Mouse (Mus musculus) forebrain, embryonic 13.5 days (tissue): Measurements from ENCODE around the gene Kbtbd12. TPM values are rescaled to one million over a fixed set of nuclear protein-coding genes. Genes with fewer than 3 reads are reported as not detected.
A peak's percentile ranks its signal among the peaks of the same experiment; 100 is the strongest.

Experiments used
- ATAC-seq: fragments of 200-750 bp; cut with Nextera tagmentation; 2 replicates; pipeline ENCODE4 v1.8.0; 2017
- H3K27ac ChIP-seq: fragments of 300-500 bp; sonication (generic); 2 replicates; pipeline ENCODE4 v1.5.1; 2015; ENCODE audit warnings: inconsistent platforms, mild to moderate bottlenecking, moderate library complexity
- H3K27me3 ChIP-seq: fragments of 300-500 bp; sonication (generic); 2 replicates; pipeline ENCODE4 v1.6.1; 2015; ENCODE audit warnings: mild to moderate bottlenecking, inconsistent platforms
- H3K36me3 ChIP-seq: fragments of 300-500 bp; sonication (generic); 2 replicates; pipeline ENCODE4 v1.6.1; 2015; ENCODE audit warnings: mild to moderate bottlenecking, inconsistent platforms; ENCODE audit not compliant: poor library complexity, severe bottlenecking
- H3K4me1 ChIP-seq: fragments of 300-500 bp; sonication (generic); 2 replicates; pipeline ENCODE4 v1.6.1; 2015; ENCODE audit warnings: inconsistent platforms
- H3K4me2 ChIP-seq: fragments of 300-500 bp; sonication (generic); 2 replicates; pipeline ENCODE4 v1.6.1; 2015; ENCODE audit warnings: inconsistent platforms, mild to moderate bottlenecking, moderate library complexity
- H3K4me3 ChIP-seq: fragments of 300-500 bp; sonication (generic); 2 replicates; pipeline ENCODE4 v1.5.1; 2015; ENCODE audit warnings: mild to moderate bottlenecking, inconsistent platforms
- H3K9ac ChIP-seq: fragments of 300-500 bp; sonication (generic); 2 replicates; pipeline ENCODE4 v1.6.1; 2015; ENCODE audit warnings: mild to moderate bottlenecking, inconsistent platforms
- H3K9me3 ChIP-seq: fragments of 300-500 bp; sonication (generic); replicated peaks from 2 replicates; pipeline ENCODE4 v1.6.1; 2016; ENCODE audit warnings: inconsistent platforms
- WGBS: fragments of 180-500 bp; shearing (Covaris S2); methylation state at CpG from one replicate; pipeline ENCODE4 v1.1.7; 2015; 5-methylcytosine and 5-hydroxymethylcytosine counted together
- polyA plus RNA-seq: library from polyadenylated mRNA; unstranded; fragments of >200 nt; fragmentation: Nextera tagmentation; extraction: Ambion mirVana; gene quantifications from 2 replicates; pipeline ENCODE4 v1.2.1, GENCODE M21; 2015

Gene Kbtbd12
- polyA plus RNA-seq, 1 experiment from 2014 or later: not detected

- Histone ChIP-seq H3K4me1 (peaks cover 18% of the 10 kb centered on the region), H3K4me2 (no peak overlapping the region), H3K4me3 (no peak overlapping the region), H3K9me3 (no peaks in the 10 kb centered on the region), H3K36me3 (no peaks in the 10 kb centered on the region), H3K9ac (no peak overlapping the region), H3K27me3 (no peaks in the 10 kb centered on the region), H3K27ac (no peak overlapping the region)
- 87% methylated on average over 4 of the region's 4 CpGs for whole genome bisulfite sequencing
- no peak for ATAC-seq
Observed at GRCm38 (mm10) chr6:88621816-88622481, 15.8 kb downstream of the Kbtbd12 start.

GRCm38 (mm10) chr6:88619542-88619941 is 18.2 kb downstream of the Kbtbd12 start:
- ATAC-seq: no peak

DNA sequence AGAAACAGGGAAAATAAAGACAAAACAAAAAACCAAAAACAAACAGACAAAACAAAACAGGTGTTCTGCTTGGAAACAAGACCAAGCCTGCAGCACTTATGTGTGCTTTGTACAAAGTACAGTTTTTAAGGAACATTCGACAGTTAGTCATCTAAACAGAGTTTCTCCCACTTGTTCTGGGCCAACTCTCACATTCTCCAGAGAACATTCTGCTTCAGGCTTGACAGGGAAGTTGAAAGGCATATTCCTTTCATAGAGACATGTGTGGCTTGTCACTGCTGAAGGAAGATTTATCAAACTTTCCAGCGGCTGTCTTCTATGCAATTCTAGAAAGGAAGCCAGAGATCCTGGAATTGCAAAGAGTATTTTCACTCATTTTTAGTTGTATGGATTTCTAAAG is 22.4 kb downstream of the Kbtbd12 start:
- H3K27ac ChIP-seq: no peak overlapping the region
- H3K9ac ChIP-seq: no peak overlapping the region
- 92% methylated on average over 2 of the region's 2 CpGs for WGBS
- no peak overlapping the region for H3K4me2 ChIP-seq
- no peaks in the 10 kb centered on the region for H3K9me3 ChIP-seq
- no peaks in the 10 kb centered on the region for H3K27me3 ChIP-seq
- H3K4me1 ChIP-seq: peaks cover 10% of the 10 kb centered on the region
- no peak for ATAC-seq
- no peak overlapping the region for H3K4me3 ChIP-seq
- H3K36me3 ChIP-seq: no peaks in the 10 kb centered on the region

More at GRCm38 (mm10) chr6:88619542-88619941, 18.2 kb downstream of the Kbtbd12 start:
- H3K4me1 ChIP-seq: peaks cover 10% of the 10 kb centered on the region
- H3K36me3 ChIP-seq: no peaks in the 10 kb centered on the region
- H3K9me3 ChIP-seq: no peaks in the 10 kb centered on the region
- no peak overlapping the region for H3K4me2 ChIP-seq
- 11% methylated on average over 5 of the region's 5 CpGs for WGBS
- no peak overlapping the region for H3K4me3 ChIP-seq
- no peak overlapping the region for H3K9ac ChIP-seq
- H3K27me3 ChIP-seq: no peaks in the 10 kb centered on the region
- peak overlapping the region; percentile 19 for H3K27ac ChIP-seq

DNA sequence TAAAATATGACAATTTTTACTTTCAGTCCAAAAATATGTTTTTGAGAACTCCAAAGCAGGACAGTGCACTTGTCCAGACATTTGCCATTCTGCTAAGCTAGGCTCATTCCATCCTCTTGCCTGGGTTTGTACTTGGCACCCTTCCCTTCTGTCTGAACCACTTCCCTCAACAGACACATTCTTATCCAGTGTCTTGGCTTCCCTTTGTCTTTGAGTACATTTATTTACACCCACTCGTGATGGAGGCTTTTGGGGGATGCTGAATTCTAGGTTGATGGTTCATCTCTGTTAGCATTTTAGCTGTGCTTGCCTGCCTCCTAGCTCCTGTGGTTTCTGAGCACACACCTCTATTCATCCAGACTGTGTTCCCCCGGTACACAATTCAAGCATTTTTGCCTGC is 31.3 kb downstream of the Kbtbd12 start:
- Histone ChIP-seq H3K36me3 (no peaks in the 10 kb centered on the region), H3K27me3 (no peaks in the 10 kb centered on the region), H3K4me1 (no peaks in the 10 kb centered on the region), H3K9ac (no peak overlapping the region), H3K27ac (no peak overlapping the region), H3K9me3 (no peaks in the 10 kb centered on the region), H3K4me3 (no peak overlapping the region), H3K4me2 (no peak overlapping the region)
- ATAC-seq: no peak
- 60% methylated on average over 2 of the region's 2 CpGs for WGBS

- H3K9me3 ChIP-seq: no peaks in the 10 kb centered on the region
- H3K27me3 ChIP-seq: no peaks in the 10 kb centered on the region
- 83% methylated on average over 2 of the region's 2 CpGs for WGBS
- no peaks in the 10 kb centered on the region for H3K36me3 ChIP-seq
- H3K4me2 ChIP-seq: no peak overlapping the region
- H3K9ac ChIP-seq: no peak overlapping the region
- no peak overlapping the region for H3K4me3 ChIP-seq
- no peak; the same call in 1 of the 2 replicates for ATAC-seq
- no peaks in the 10 kb centered on the region for H3K4me1 ChIP-seq
- H3K27ac ChIP-seq: no peak overlapping the region
Observed at GRCm38 (mm10) chr6:88605715-88606114, 32.0 kb downstream of the Kbtbd12 start.

DNA sequence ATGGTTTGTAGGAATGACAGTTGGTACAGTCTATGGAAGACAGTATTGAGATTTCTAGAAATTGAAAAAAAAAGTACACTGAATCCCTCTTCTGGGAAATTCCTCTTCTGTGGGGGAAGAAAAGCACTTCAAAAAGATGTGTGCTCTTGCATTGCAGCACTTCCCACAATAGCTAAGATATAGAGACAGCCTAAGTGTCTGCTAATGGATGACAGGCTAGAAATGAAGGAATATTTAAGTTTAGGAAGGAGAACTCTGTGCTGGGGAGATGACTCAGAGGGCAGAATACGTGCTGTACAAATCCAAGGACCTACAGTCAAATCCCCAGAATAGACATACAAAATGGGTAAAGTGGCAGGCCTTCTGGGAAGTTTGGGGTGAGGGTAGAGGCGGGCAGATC is 32.5 kb downstream of the Kbtbd12 start:
- Histone ChIP-seq H3K4me2 (no peak overlapping the region), H3K9ac (no peak overlapping the region), H3K9me3 (no peaks in the 10 kb centered on the region), H3K4me1 (no peaks in the 10 kb centered on the region), H3K36me3 (no peaks in the 10 kb centered on the region), H3K27ac (no peak overlapping the region), H3K27me3 (no peaks in the 10 kb centered on the region), H3K4me3 (no peak overlapping the region)
- 75% methylated on average over 2 of the region's 2 CpGs for WGBS
- no peak for ATAC-seq

GRCm38 (mm10) chr6:88596108-88596507 is 41.6 kb downstream of the Kbtbd12 start:
- no peak for ATAC-seq
- no peaks in the 10 kb centered on the region for H3K27me3 ChIP-seq
- H3K27ac ChIP-seq: no peak overlapping the region
- 82% methylated on average over 2 of the region's 2 CpGs for WGBS
- H3K4me2 ChIP-seq: no peak overlapping the region
- no peaks in the 10 kb centered on the region for H3K9me3 ChIP-seq
- H3K9ac ChIP-seq: no peak overlapping the region
- H3K36me3 ChIP-seq: no peaks in the 10 kb centered on the region
- H3K4me3 ChIP-seq: no peak overlapping the region
- no peaks in the 10 kb centered on the region for H3K4me1 ChIP-seq

DNA sequence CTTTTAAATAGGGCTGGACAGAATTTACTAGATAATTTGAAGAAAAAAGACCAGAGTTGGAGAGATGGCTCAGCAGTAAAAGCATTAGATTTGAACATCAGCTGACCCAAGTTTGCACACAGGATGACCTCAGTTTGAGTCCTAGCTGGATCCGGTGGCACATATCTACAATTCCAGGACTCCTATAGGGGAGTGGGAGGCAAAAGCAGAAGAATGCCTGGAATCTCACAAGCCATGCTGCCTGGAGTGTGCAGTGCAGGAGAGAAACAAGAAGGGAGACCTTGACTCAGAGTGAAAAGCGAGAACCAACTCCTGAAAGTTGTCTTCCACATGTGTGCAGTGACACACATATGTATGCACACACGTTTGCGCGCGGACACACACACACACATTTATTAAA is 45.4 kb downstream of the Kbtbd12 start:
- WGBS: 87% methylated on average over 6 of the region's 6 CpGs
- H3K27ac ChIP-seq: no peak overlapping the region
- 0 out of 2 replicates have a peak, but pooled peaks cover 4% of the 10 kb centered on the region for H3K4me1 ChIP-seq
- H3K4me3 ChIP-seq: no peak overlapping the region
- H3K27me3 ChIP-seq: no peaks in the 10 kb centered on the region
- H3K36me3 ChIP-seq: no peaks in the 10 kb centered on the region
- ATAC-seq: no peak
- H3K4me2 ChIP-seq: no peak overlapping the region
- no peak overlapping the region for H3K9ac ChIP-seq
- no peaks in the 10 kb centered on the region for H3K9me3 ChIP-seq

DNA sequence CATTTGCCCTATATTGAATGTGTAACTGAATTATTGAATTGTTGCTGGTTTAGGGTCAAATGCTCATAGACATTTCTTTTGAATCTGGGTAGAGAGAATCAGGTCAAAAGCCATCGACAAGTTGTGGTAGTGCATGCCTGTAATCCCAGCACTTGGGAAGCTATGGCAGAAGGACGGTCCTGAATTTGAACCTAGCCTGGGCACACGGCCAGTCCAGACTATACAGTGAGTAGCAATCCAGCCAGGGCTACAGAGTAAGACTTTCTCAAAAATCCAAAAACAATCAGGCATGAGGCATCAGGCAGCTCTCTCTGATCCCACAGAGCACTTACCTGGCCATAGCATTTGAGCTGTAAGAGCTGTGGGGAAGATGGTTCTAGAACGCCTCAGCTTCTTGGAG is 47.5 kb downstream of the Kbtbd12 start:
- no peaks in the 10 kb centered on the region for H3K9me3 ChIP-seq
- 0 out of 2 replicates have a peak, but pooled peaks cover 4% of the 10 kb centered on the region for H3K4me1 ChIP-seq
- no peak for ATAC-seq
- no peak overlapping the region for H3K4me2 ChIP-seq
- no peaks in the 10 kb centered on the region for H3K36me3 ChIP-seq
- H3K9ac ChIP-seq: no peak overlapping the region
- H3K27ac ChIP-seq: no peak overlapping the region
- 92% methylated on average over 4 of the region's 4 CpGs for WGBS
- no peak overlapping the region for H3K4me3 ChIP-seq
- no peaks in the 10 kb centered on the region for H3K27me3 ChIP-seq

- 16% methylated on average over 5 of the region's 5 CpGs for WGBS
- H3K27ac ChIP-seq: no peak overlapping the region
Observed at GRCm38 (mm10) chr6:88589517-88589916, 48.2 kb downstream of the Kbtbd12 start.

GRCm38 (mm10) chr6:88588581-88589256 is 49.0 kb downstream of the Kbtbd12 start:
- no peak overlapping the region for H3K9ac ChIP-seq
- no peaks in the 10 kb centered on the region for H3K36me3 ChIP-seq
- no peaks in the 10 kb centered on the region for H3K9me3 ChIP-seq
- no peak overlapping the region for H3K4me3 ChIP-seq
- H3K27ac ChIP-seq: no peak overlapping the region
- H3K4me1 ChIP-seq: 0 out of 2 replicates have a peak, but pooled peaks cover 4% of the 10 kb centered on the region
- WGBS: 68% methylated on average over 7 of the region's 7 CpGs
- ATAC-seq: no peak
- no peaks in the 10 kb centered on the region for H3K27me3 ChIP-seq
- H3K4me2 ChIP-seq: no peak overlapping the region

More at GRCm38 (mm10) chr6:88589517-88589916, 48.2 kb downstream of the Kbtbd12 start:
- Histone ChIP-seq H3K4me1 (0 out of 2 replicates have a peak, but pooled peaks cover 4% of the 10 kb centered on the region), H3K9ac (no peak overlapping the region), H3K27me3 (no peaks in the 10 kb centered on the region), H3K9me3 (no peaks in the 10 kb centered on the region), H3K4me3 (no peak overlapping the region), H3K36me3 (no peaks in the 10 kb centered on the region), H3K4me2 (no peak overlapping the region)
- 0 out of 2 replicates have a peak, but pooled peaks have one; percentile 30 for ATAC-seq

- no peak for ATAC-seq
- WGBS: 73% methylated on average over 3 of the region's 3 CpGs
- H3K9ac ChIP-seq: no peak overlapping the region
- H3K4me1 ChIP-seq: 0 out of 2 replicates have a peak, but pooled peaks cover 4% of the 10 kb centered on the region
- no peak overlapping the region for H3K27ac ChIP-seq
- no peak overlapping the region for H3K4me2 ChIP-seq
- no peaks in the 10 kb centered on the region for H3K27me3 ChIP-seq
- H3K4me3 ChIP-seq: no peak overlapping the region
- H3K36me3 ChIP-seq: no peaks in the 10 kb centered on the region
- no peaks in the 10 kb centered on the region for H3K9me3 ChIP-seq
Observed at GRCm38 (mm10) chr6:88587091-88587490, 50.7 kb downstream of the Kbtbd12 start.
